Mouse (Mus musculus) MEL (cell line): Measurements from ENCODE around the gene Tnfrsf1a.

Experiments used
- CTCF ChIP-seq, 3 experiments: IDR thresholded peaks in 2 of 3; conservative IDR thresholded peaks in 1 of 3; 2 replicates each; pipeline ENCODE4 v1.5.1; 2011 to 2012; ENCODE audit warnings: low read length in 3 of 3, low read depth in 2 of 3, mild to moderate bottlenecking in 2 of 3, improper control_type of control experiment in 1 of 3, inconsistent platforms in 1 of 3, mixed read lengths in 1 of 3, moderate library complexity in 1 of 3; ENCODE audit not compliant: control insufficient read depth in 1 of 3, insufficient read depth in 1 of 3, poor library complexity in 1 of 3, severe bottlenecking in 1 of 3
- MEF2A ChIP-seq: IDR thresholded peaks from 2 replicates; pipeline ENCODE4 v1.6.1; 2014; ENCODE audit warnings: low read depth, mild to moderate bottlenecking, inconsistent platforms, low read length, improper control_type of control experiment; ENCODE audit not compliant: poor library complexity, insufficient replicate concordance, severe bottlenecking; ENCODE audit errors: extremely low read depth
- NRF1 ChIP-seq: IDR thresholded peaks from 2 replicates; pipeline ENCODE4 v1.6.1; 2014; ENCODE audit warnings: low read depth, mild to moderate bottlenecking, inconsistent platforms, low read length, improper control_type of control experiment, moderate library complexity; ENCODE audit not compliant: poor library complexity, insufficient read depth, severe bottlenecking
- POLR2AphosphoS2 ChIP-seq: IDR thresholded peaks from 2 replicates; pipeline ENCODE4 v1.6.1; 2011; ENCODE audit warnings: low read length, improper control_type of control experiment

DNA sequence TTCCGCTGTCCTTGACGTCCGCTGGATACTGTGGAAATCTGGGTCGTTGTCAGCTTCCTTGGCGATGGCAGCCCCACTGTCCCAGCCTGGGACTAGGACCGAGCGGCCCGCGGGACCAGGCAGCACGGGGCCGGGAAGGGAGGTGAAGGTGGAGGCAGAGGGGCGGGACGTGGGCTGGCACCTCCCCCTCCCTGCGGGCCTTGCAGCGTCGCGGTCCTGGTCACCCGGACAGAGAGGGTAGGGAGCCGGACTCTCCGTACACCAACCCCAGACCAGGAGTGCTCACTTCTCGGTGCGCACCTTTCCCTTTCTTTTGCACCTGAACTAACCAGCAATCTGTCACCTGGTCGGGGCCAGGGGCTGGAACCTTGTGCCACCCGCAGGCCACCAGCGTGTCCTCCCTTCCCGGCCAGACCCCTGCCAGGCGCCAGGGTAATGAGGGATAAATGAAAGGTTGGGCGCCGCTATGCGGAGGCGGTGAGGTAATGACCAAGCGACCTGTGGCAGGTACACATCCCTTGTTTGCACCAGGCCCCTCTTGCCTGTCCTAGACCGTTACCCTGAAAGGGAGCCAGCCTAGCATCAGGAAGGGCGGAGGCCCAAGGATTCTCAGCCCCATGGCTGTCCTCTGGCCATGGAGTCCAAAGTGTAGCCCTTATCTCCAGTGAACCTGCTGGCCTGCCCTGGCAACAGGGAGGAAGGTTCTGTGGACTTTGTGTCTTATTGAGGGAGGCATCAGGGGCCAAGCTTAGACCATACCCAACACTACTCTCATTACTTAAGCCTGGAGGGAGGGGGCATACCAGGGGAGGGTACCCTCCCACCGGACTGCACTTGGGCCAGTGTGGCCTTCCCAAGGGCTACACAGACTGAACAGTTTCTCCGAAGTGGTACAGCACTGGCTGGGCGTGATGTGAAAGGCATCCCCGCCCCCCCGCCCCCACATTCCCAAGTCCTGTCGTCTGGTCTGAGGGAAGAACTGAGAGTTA lies 31.5 kb downstream of the Tnfrsf1a start, which contains the start of gene Plekhg6:
- TF ChIP-seq POLR2AphosphoS2 (no peak), MEF2A (no peak), CTCF (IDR thresholded peaks at IDR 0.05 in 2 of 3, conservative IDR thresholded peaks at IDR 0.05 in 1 of 3; ENCODE audit: control insufficient read depth in 1 of 3, insufficient read depth in 1 of 3, low read depth in 2 of 3, low read length in 3 of 3, poor library complexity in 1 of 3, severe bottlenecking in 1 of 3) (no peak), NRF1 (no peak)
